Mouse (Mus musculus): ENCODE data around the gene Itih1. TPM values are rescaled to one million over a fixed set of nuclear protein-coding genes. Genes with fewer than 3 reads are reported as not detected.

Gene Itih1
- polyA plus RNA-seq, 1 experiment from 2014 or later: 210 TPM

- Histone ChIP-seq H3K4me1 (ENCODE audit: insufficient read depth) (no peaks in the 10 kb centered on the region), H3K36me3 (replicated peaks; ENCODE audit: insufficient read depth, low read length) (peaks cover 27% of the 10 kb centered on the region), H3K4me3 (ENCODE audit: low read depth, low read length) (no peak overlapping the region), H3K9ac (replicated peaks) (no peak overlapping the region), H3K27ac (ENCODE audit: low read depth) (no peak overlapping the region), H3K27me3 (ENCODE audit: insufficient read depth, low read length) (no peaks in the 10 kb centered on the region), H3K9me3 (ENCODE audit: low read length) (no peaks in the 10 kb centered on the region), H3K4me2 (ENCODE audit: low read depth, low read length) (no peak overlapping the region)
- ATAC-seq: no peak
- 62% methylated on average over 3 of the region's 3 CpGs for WGBS (ENCODE audit: insufficient replicate concordance)
- TF ChIP-seq EP300 (IDR thresholded peaks at IDR 0.05; ENCODE audit: low read depth) (no peak), CTCF (IDR thresholded peaks at IDR 0.05; ENCODE audit: low read depth) (no peak)
- DNase-seq: no peak
Measured at GRCm38 (mm10) chr14:30899972-30900371, 43.1 kb downstream of the Itih1 start.

DNA sequence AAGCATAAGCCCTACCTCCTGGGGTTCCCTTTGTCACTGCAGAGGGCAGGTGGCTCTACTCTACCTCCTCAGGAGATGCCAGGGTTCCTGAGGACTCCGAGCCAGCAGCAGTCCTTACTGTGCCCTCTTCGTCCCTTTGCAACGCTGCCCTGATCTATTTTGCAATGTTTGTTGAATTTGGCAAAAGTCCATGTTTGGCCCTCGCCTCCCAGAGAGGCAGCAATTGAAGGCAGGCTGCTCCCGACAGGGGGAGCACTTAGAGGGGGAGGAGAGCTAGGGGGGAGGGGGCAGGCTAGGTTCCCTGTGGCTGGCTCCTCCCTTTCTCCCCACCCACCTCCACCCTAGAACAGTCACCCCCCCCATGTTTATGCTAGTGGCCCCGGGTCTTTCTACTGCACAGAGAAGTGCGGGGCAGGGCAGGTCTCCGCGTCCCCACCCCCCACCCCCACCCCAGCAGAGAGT, 54.8 kb downstream of the Itih1 start:
- DNase-seq (peak; percentile 78), ATAC-seq (peak; percentile 75)
- peak overlapping the region; percentile 41 for H3K4me3 ChIP-seq (ENCODE audit: low read depth, low read length)
- no peak for TF ChIP-seq EP300 (IDR thresholded peaks at IDR 0.05; ENCODE audit: low read depth)
- peak; percentile 73 for TF ChIP-seq CTCF (IDR thresholded peaks at IDR 0.05; ENCODE audit: low read depth)
- peaks cover 8% of the 10 kb centered on the region for H3K4me1 ChIP-seq (ENCODE audit: insufficient read depth)
- H3K36me3 ChIP-seq (replicated peaks; ENCODE audit: insufficient read depth, low read length): no peaks in the 10 kb centered on the region
- H3K4me2 ChIP-seq (ENCODE audit: low read depth, low read length): peak overlapping the region; percentile 66
- no peaks in the 10 kb centered on the region for H3K9me3 ChIP-seq (ENCODE audit: low read length)
- H3K9ac ChIP-seq (replicated peaks): 0 out of 2 replicates have a peak overlapping the region, but pooled peaks have one; percentile 37
- H3K27me3 ChIP-seq (ENCODE audit: insufficient read depth, low read length): no peaks in the 10 kb centered on the region
- WGBS (ENCODE audit: insufficient replicate concordance): 8% methylated on average over 9 of the region's 9 CpGs
- peak overlapping the region; percentile 78 for H3K27ac ChIP-seq (ENCODE audit: low read depth)

DNA sequence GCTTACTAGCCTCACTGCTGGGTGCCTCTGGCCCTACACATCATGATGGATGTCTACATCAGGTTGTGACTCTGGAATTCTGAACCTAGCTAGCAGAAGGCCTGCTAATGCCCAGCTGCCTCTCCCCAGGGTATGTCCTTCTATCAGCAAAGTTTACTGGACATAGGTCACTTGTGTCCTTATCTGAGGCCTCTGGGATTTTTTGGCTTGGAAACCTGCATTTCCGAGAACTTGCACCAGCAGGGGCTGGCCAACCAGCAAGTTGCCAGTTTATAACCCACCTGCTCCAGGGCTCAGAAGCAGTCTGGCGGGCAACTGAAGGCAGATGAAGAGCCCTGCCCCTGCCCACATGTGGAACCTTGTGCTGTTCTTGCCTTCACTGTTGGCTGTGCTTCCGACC, 56.9 kb downstream of the Itih1 start, which contains the start of gene Itih4:
Gene Itih4, plus strand, starts transcription at position 273 of the 400 bp plus-strand sequence.
- H3K9me3 ChIP-seq (ENCODE audit: low read length): no peaks in the 10 kb centered on the region
- TF ChIP-seq EP300 (IDR thresholded peaks at IDR 0.05; ENCODE audit: low read depth) (0 out of 2 replicates have a peak, but pooled peaks have one; percentile 10), CTCF (IDR thresholded peaks at IDR 0.05; ENCODE audit: low read depth) (no peak)
- H3K36me3 ChIP-seq (replicated peaks; ENCODE audit: insufficient read depth, low read length): no peaks in the 10 kb centered on the region
- H3K9ac ChIP-seq (replicated peaks): peak within 1 kb of the TSS; percentile 52
- peaks cover 8% of the 10 kb centered on the region for H3K4me1 ChIP-seq (ENCODE audit: insufficient read depth)
- peak within 1 kb of the TSS; percentile 66 for H3K4me2 ChIP-seq (ENCODE audit: low read depth, low read length)
- 65% methylated on average over 3 of the region's 3 CpGs for WGBS (ENCODE audit: insufficient replicate concordance)
- peak; percentile 72 for ATAC-seq
- H3K27me3 ChIP-seq (ENCODE audit: insufficient read depth, low read length): no peaks in the 10 kb centered on the region
- H3K27ac ChIP-seq (ENCODE audit: low read depth): peak within 1 kb of the TSS; percentile 78
- DNase-seq: peak; percentile 70
- H3K4me3 ChIP-seq (ENCODE audit: low read depth, low read length): peak within 1 kb of the TSS; percentile 41

DNA sequence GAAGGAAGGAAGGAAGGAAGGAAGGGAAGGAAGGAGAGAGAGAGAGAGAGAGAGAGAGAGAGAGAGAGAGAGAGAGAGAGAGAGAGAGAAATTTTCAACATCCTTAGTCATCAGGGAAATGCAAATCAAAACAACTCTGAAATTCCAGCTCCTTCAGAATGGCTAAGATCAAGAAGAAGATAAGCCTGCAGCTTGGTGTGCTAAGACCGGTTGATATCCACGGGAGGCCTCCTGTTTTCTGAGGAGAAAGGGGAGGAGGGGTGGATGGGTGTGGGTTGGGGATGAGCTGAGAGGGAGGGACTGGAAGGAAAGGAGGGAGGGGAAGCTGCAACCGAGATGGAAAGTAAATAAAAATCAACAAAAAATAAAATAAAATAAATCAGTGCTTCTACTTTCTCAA, 57.8 kb downstream of the Itih1 start:
- no peak overlapping the region for H3K4me3 ChIP-seq (ENCODE audit: low read depth, low read length)
- H3K27me3 ChIP-seq (ENCODE audit: insufficient read depth, low read length): no peaks in the 10 kb centered on the region
- DNase-seq (no peak), ATAC-seq (no peak)
- TF ChIP-seq EP300 (IDR thresholded peaks at IDR 0.05; ENCODE audit: low read depth) (no peak), CTCF (IDR thresholded peaks at IDR 0.05; ENCODE audit: low read depth) (no peak)
- peak overlapping the region; percentile 78; the same call in 1 of the 2 replicates for H3K27ac ChIP-seq (ENCODE audit: low read depth)
- H3K9me3 ChIP-seq (ENCODE audit: low read length): no peaks in the 10 kb centered on the region
- H3K36me3 ChIP-seq (replicated peaks; ENCODE audit: insufficient read depth, low read length): no peaks in the 10 kb centered on the region
- H3K4me2 ChIP-seq (ENCODE audit: low read depth, low read length): no peak overlapping the region
- H3K4me1 ChIP-seq (ENCODE audit: insufficient read depth): peaks cover 8% of the 10 kb centered on the region
- WGBS (ENCODE audit: insufficient replicate concordance): 15% methylated on average over 3 of the region's 3 CpGs
- no peak overlapping the region for H3K9ac ChIP-seq (replicated peaks)

GRCm38 (mm10) chr14:30881718-30882108, 61.4 kb downstream of the Itih1 start:
- no peaks in the 10 kb centered on the region for H3K36me3 ChIP-seq (replicated peaks; ENCODE audit: insufficient read depth, low read length)
- H3K9me3 ChIP-seq (ENCODE audit: low read length): no peaks in the 10 kb centered on the region
- no peak overlapping the region for H3K27ac ChIP-seq (ENCODE audit: low read depth)
- H3K4me2 ChIP-seq (ENCODE audit: low read depth, low read length): no peak overlapping the region
- no peak for TF ChIP-seq CTCF (IDR thresholded peaks at IDR 0.05; ENCODE audit: low read depth)
- TF ChIP-seq EP300 (IDR thresholded peaks at IDR 0.05; ENCODE audit: low read depth): no peak
- no peaks in the 10 kb centered on the region for H3K27me3 ChIP-seq (ENCODE audit: insufficient read depth, low read length)
- peaks cover 5% of the 10 kb centered on the region for H3K4me1 ChIP-seq (ENCODE audit: insufficient read depth)
- H3K4me3 ChIP-seq (ENCODE audit: low read depth, low read length): no peak overlapping the region
- ATAC-seq (no peak), DNase-seq (no peak)
- WGBS (ENCODE audit: insufficient replicate concordance): 69% methylated on average over 3 of the region's 3 CpGs
- no peak overlapping the region for H3K9ac ChIP-seq (replicated peaks)

DNA sequence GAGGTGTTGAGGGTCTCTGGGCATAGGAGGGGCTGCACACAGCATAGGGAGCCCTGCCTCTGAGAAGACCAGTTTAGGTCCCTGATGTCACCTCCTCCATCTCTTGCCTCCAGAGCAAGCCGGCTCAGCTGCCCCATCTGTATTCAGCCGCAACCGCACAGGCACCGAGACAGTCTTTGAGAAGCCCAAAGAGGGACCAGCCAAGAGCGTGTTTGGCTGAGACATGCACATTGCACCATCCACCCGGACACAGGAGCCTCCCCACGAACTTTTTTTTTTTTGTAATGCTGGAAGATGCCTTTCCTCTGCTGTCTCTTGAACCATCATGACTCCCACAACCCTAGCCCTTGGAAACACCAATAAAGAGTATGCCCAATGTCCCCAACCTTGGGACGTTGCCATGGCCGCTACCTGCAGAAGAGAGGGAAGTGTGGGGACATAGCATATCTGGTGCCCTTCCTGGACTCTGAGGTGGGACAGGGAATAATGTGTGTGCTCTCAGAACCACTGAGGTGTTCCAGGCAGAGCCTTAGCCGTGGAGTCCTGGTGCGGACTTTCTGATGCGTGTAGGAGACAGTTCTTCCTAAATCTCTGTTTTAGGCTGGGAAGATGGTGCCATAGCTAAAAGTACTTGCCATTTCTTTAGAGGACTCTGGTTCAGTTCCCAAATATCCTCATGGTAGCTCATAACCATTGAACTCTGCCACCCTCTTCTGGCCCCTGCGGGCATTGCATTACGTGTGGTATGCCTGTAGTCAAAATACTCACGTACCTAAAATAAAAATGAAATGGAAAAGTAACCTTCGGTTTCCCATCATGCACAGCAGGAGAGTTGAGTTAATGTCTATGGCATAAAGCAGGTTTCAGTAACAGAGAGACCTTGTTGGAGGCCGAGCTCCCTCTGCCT, 62.0 kb downstream of the Itih1 start:
- Histone ChIP-seq H3K4me3 (ENCODE audit: low read depth, low read length) (no peak overlapping the region), H3K36me3 (replicated peaks; ENCODE audit: insufficient read depth, low read length) (no peaks in the 10 kb centered on the region), H3K27me3 (ENCODE audit: insufficient read depth, low read length) (no peaks in the 10 kb centered on the region), H3K9me3 (ENCODE audit: low read length) (no peaks in the 10 kb centered on the region), H3K27ac (ENCODE audit: low read depth) (no peak overlapping the region), H3K4me2 (ENCODE audit: low read depth, low read length) (no peak overlapping the region), H3K9ac (replicated peaks) (no peak overlapping the region), H3K4me1 (ENCODE audit: insufficient read depth) (peaks cover 11% of the 10 kb centered on the region)
- 71% methylated on average over 17 of the region's 17 CpGs for WGBS (ENCODE audit: insufficient replicate concordance)
- DNase-seq (peak; percentile 73), ATAC-seq (no peak)
- TF ChIP-seq EP300 (IDR thresholded peaks at IDR 0.05; ENCODE audit: low read depth) (no peak), CTCF (IDR thresholded peaks at IDR 0.05; ENCODE audit: low read depth) (peak; percentile 78)

All from liver, postnatal 0 days (tissue).